Mouse (Mus musculus) kidney, postnatal 0 days (tissue): Measurements from ENCODE around the gene Spata1. TPM values are rescaled to one million over a fixed set of nuclear protein-coding genes. Genes with fewer than 3 reads are reported as not detected.

Experiments used
- ATAC-seq: fragments of 200-750 bp; cut with Nextera tagmentation; replicated peaks from 2 replicates; pipeline ENCODE4 v1.8.0; 2017; ENCODE audit warnings: low read depth, moderate number of reproducible peaks, moderate TSS enrichment, moderate library complexity; ENCODE audit not compliant: low FRiP score
- DNase-seq: peaks from one replicate; pipeline ENCODE4 v3.0.0-alpha.2; 2016; ENCODE audit warnings: low spot score
- H3K27ac ChIP-seq: fragments of 300-500 bp; sonication (generic); 2 replicates; pipeline ENCODE4 v1.5.1; 2014; ENCODE audit warnings: mild to moderate bottlenecking
- H3K27me3 ChIP-seq: fragments of 300-500 bp; sonication (generic); 2 replicates; pipeline ENCODE4 v1.6.1; 2014; ENCODE audit warnings: low read length, mixed read lengths; ENCODE audit not compliant: insufficient read depth
- H3K36me3 ChIP-seq: fragments of 300-500 bp; sonication (generic); 2 replicates; pipeline ENCODE4 v1.6.1; 2014; ENCODE audit warnings: low read length, mixed read lengths; ENCODE audit not compliant: insufficient read depth
- H3K4me1 ChIP-seq: fragments of 300-500 bp; sonication (generic); replicated peaks from 2 replicates; pipeline ENCODE4 v1.6.1; 2014; ENCODE audit warnings: antibody characterized with exemption, low read length, mixed read lengths; ENCODE audit not compliant: insufficient read depth
- H3K4me2 ChIP-seq: fragments of 300-500 bp; sonication (generic); 2 replicates; pipeline ENCODE4 v1.6.1; 2014; ENCODE audit warnings: mild to moderate bottlenecking, low read length, moderate library complexity, mixed read lengths
- H3K4me3 ChIP-seq: fragments of 300-500 bp; sonication (generic); replicated peaks from 2 replicates; pipeline ENCODE4 v1.5.1; 2014; ENCODE audit warnings: low read depth, low read length
- H3K9ac ChIP-seq: fragments of 300-500 bp; sonication (generic); 2 replicates; pipeline ENCODE4 v1.6.1; 2014; ENCODE audit warnings: low read depth, low read length
- H3K9me3 ChIP-seq: fragments of 300-500 bp; sonication (generic); replicated peaks from 2 replicates; pipeline ENCODE4 v1.6.1; 2016; ENCODE audit warnings: low read length, inconsistent platforms, mixed read lengths
- CTCF ChIP-seq: IDR thresholded peaks from 2 replicates; pipeline ENCODE4 v1.5.1; 2016; ENCODE audit warnings: antibody characterized with exemption, low read depth, mild to moderate bottlenecking, moderate library complexity
- WGBS: fragments of 180-500 bp; shearing (Covaris S2); extraction: QIAGEN DNeasy Blood & Tissue Kit; methylation state at CpG from one replicate; pipeline ENCODE4 v1.1.7; 2014; 5-methylcytosine and 5-hydroxymethylcytosine counted together
- polyA plus RNA-seq: library from polyadenylated mRNA; unstranded; fragments of >200 nt; fragmentation: Nextera tagmentation; extraction: Ambion mirVana; gene quantifications from 2 replicates; pipeline ENCODE4 v1.2.1, GENCODE M21; 2015

Spata1 gene
- polyA plus RNA-seq, 1 experiment from 2014 or later, result 5.0 TPM

DNA sequence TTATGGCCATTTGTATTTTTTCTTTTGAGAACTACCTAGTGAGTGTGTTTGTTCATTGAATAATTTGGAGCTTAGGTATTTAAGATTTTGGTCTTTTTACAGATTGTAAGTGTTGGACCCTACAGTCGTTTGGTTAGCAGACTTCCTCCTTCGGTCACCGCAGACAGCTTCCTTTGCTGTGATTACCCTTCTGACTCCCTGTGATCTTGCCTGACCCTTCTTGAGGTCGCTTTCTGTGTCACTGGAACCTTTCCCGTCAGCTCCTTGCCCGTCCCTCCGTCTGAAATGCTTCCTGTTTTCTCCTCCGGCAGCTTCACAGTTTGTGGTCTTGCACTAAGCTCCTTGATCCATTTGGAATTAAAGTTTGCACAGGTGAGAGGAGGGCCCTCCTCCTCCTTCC, 77.8 kb downstream of the Spata1 start:
- no peak for ATAC-seq

DNA sequence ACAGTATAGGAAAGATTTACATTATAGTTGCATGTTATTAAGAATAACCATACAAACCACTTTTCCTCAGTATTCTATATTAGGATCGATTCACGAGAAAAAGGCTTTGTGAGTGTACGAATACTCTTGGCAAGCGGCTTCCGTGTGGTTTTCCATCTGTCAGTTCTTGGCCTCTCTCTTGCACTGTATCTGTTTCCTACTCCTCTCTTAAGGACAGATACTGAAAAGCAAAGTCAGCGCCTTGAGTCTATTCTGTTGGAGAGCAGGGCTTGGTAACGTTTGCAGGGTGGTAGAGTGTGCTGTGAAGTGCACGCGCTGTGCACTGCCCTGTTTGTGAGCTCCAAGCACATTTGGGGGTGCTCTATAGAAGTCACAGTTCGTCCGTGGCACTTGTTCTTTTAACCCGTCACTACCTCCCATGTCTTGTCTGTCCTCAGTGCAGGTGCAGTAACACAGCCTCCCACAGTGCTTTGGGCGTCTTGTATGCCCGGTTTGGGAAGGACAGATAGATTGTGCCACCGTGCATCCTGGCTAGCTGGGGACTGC, 79.5 kb downstream of the Spata1 start:
- no peaks in the 10 kb centered on the region for H3K27me3 ChIP-seq
- H3K9me3 ChIP-seq, result no peaks in the 10 kb centered on the region
- DNase-seq (no peak), ATAC-seq (no peak)
- peaks cover 5% of the 10 kb centered on the region; the same call in 1 of the 2 replicates for H3K4me1 ChIP-seq
- no peak for TF ChIP-seq CTCF
- H3K27ac ChIP-seq, result no peak overlapping the region
- H3K36me3 ChIP-seq, result peaks cover 12% of the 10 kb centered on the region; the same call in 1 of the 2 replicates
- H3K9ac ChIP-seq, result no peak overlapping the region
- 94% methylated on average over 15 of the region's 15 CpGs for WGBS
- no peak overlapping the region for H3K4me3 ChIP-seq
- H3K4me2 ChIP-seq, result no peak overlapping the region

More for the DNA sequence above, 77.8 kb downstream of the Spata1 start:
- H3K27ac ChIP-seq, result no peak overlapping the region
- peak; percentile 18 for DNase-seq
- H3K36me3 ChIP-seq, result peaks cover 16% of the 10 kb centered on the region; the same call in 1 of the 2 replicates
- no peak overlapping the region for H3K4me3 ChIP-seq
- no peak for TF ChIP-seq CTCF
- H3K27me3 ChIP-seq, result no peaks in the 10 kb centered on the region
- H3K9ac ChIP-seq, result no peak overlapping the region
- H3K4me1 ChIP-seq, result peaks cover 5% of the 10 kb centered on the region; the same call in 1 of the 2 replicates
- no peaks in the 10 kb centered on the region for H3K9me3 ChIP-seq
- H3K4me2 ChIP-seq, result no peak overlapping the region
- 8% methylated on average over 8 of the region's 8 CpGs for WGBS

DNA sequence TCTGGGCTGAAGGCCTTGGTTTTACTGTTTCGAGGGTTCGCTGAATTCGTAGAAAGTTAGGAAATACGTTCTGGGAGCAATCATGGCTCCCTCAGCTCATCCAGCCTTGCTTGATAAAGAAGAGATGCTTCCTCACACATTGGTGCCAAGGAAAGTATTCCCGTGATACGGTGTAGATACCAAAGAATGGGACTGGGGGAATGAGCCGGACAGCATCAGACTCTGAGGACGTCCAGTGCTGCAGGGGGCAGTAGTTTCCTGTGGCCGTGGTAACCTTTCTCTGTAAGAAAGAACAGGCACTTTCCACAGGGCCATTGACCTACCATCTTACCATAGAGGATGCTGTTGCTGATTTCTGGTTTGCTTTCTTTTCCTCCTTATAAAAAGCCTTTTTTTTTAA, 80.0 kb downstream of the Spata1 start:
- Histone ChIP-seq H3K4me3 (no peak overlapping the region), H3K27me3 (no peaks in the 10 kb centered on the region), H3K4me2 (no peak overlapping the region), H3K4me1 (peaks cover 2% of the 10 kb centered on the region; the same call in 1 of the 2 replicates), H3K36me3 (peaks cover 12% of the 10 kb centered on the region; the same call in 1 of the 2 replicates), H3K9ac (no peak overlapping the region), H3K27ac (no peak overlapping the region), H3K9me3 (no peaks in the 10 kb centered on the region)
- 88% methylated on average over 9 of the region's 9 CpGs for WGBS
- ATAC-seq, result no peak
- TF ChIP-seq CTCF, result no peak
- no peak for DNase-seq

GRCm38 (mm10) chr3:146418901-146419300, 80.7 kb downstream of the Spata1 start:
- H3K27ac ChIP-seq, result no peak overlapping the region
- DNase-seq (no peak), ATAC-seq (no peak)
- H3K4me2 ChIP-seq, result no peak overlapping the region
- H3K27me3 ChIP-seq, result no peaks in the 10 kb centered on the region
- TF ChIP-seq CTCF, result no peak
- H3K36me3 ChIP-seq, result peaks cover 15% of the 10 kb centered on the region; the same call in 1 of the 2 replicates
- no peaks in the 10 kb centered on the region for H3K9me3 ChIP-seq
- no peak overlapping the region for H3K9ac ChIP-seq
- 86% methylated on average over 7 of the region's 7 CpGs for WGBS
- H3K4me3 ChIP-seq, result no peak overlapping the region
- no peaks in the 10 kb centered on the region for H3K4me1 ChIP-seq

DNA sequence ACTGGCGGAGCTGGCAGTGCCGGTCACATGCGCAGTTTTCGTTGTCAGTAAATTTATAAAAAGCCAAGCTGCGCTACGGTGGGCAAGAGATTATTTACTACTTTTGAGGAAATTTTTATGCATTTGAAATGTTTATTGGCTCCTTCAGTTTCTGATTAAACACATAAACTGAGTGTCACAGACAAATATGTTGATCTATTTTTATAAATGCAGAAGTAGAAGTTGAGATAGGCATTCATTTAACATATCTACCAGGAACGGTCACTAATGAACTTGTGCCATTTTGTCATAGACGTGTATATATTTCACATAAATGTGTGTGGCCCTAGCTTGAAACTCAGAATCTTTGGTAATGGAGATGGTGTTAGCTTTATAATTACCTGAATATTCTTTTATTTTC, 81.7 kb downstream of the Spata1 start:
- DNase-seq (no peak), ATAC-seq (no peak)
- WGBS, result 96% methylated on average over 8 of the region's 8 CpGs
- Histone ChIP-seq H3K36me3 (0 out of 2 replicates have a peak, but pooled peaks cover 11% of the 10 kb centered on the region), H3K9ac (no peak overlapping the region), H3K4me1 (no peaks in the 10 kb centered on the region), H3K27me3 (no peaks in the 10 kb centered on the region), H3K4me3 (no peak overlapping the region), H3K4me2 (no peak overlapping the region), H3K9me3 (no peaks in the 10 kb centered on the region), H3K27ac (no peak overlapping the region)
- no peak for TF ChIP-seq CTCF

GRCm38 (mm10) chr3:146414555-146414954, 85.0 kb downstream of the Spata1 start:
- no peak overlapping the region for H3K4me3 ChIP-seq
- H3K36me3 ChIP-seq, result 0 out of 2 replicates have a peak, but pooled peaks cover 9% of the 10 kb centered on the region
- no peak overlapping the region for H3K9ac ChIP-seq
- TF ChIP-seq CTCF, result no peak
- no peaks in the 10 kb centered on the region for H3K27me3 ChIP-seq
- H3K4me1 ChIP-seq, result no peaks in the 10 kb centered on the region
- DNase-seq (no peak), ATAC-seq (peak; percentile 58)
- WGBS, result 81% methylated on average over 12 of the region's 12 CpGs
- peak overlapping the region; percentile 31; the same call in 1 of the 2 replicates for H3K27ac ChIP-seq
- H3K9me3 ChIP-seq, result no peaks in the 10 kb centered on the region
- no peak overlapping the region for H3K4me2 ChIP-seq
